8 mouse cellular contexts compared by ENCODE assay signal in the genomic region with DNA sequence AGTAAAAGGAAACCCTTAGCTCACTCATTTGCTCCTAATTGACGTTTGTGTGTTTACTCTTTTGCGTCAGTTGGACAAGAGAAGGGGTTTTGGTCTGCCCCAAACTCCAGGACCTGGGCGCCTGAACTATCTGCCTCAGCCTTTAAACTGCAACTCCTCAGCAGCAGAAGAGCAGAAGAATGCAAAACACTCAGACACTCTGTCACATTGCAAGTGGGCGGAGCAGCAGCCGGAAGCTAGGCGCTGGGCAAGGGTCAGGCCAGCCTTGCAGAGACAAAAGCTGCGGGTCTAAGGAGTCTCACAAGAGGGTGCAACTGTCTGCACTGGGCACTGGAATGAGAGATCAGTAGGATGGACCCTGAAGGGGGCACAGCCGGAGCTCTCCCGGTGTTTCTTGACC. TPM values are rescaled to one million over a fixed set of nuclear protein-coding genes. Genes with fewer than 3 reads are reported as not detected.
DNase-seq lines count a peak whose midpoint lies in the region; ATAC-seq and TF ChIP-seq lines count a peak whose summit lies in the region.

No protein-coding gene starts in this region.

- DNase-seq in hindbrain, embryonic 10.5 days (ENCODE audit: low spot score), result peak; percentile 66
- DNase-seq in embryo, embryonic 10 days (ENCODE audit: low spot score), result peak; percentile 88
- DNase-seq in kidney, postnatal 14 days, result peak; percentile 86
- no peak for DNase-seq in right cerebral cortex, adult 2 months (ENCODE audit: low spot score in 2 of 2)
- DNase-seq in left cerebral cortex, adult 2 months (ENCODE audit: extremely low spot score in 1 of 2, low spot score in 2 of 2), result no peak
- no peak for DNase-seq in gastrocnemius, postnatal 25 days

- peaks cover 51% of the 10 kb centered on the region for H3K4me1 ChIP-seq in hindbrain, embryonic 10.5 days (replicated peaks)
- H3K4me1 ChIP-seq in hindbrain, embryonic 16.5 days (ENCODE audit: control insufficient read depth, insufficient read depth, low read depth, low read length), result peaks cover 17% of the 10 kb centered on the region

- WGBS in hindbrain, embryonic 10.5 days, result 7% methylated on average over 9 of the region's 9 CpGs
- 14% methylated on average over 9 of the region's 9 CpGs for WGBS in hindbrain, embryonic 16.5 days

- no peak overlapping the region; the same call in 1 of the 2 replicates for H3K4me2 ChIP-seq in hindbrain, embryonic 16.5 days (ENCODE audit: low read length)

- H3K9ac ChIP-seq in hindbrain, embryonic 16.5 days (ENCODE audit: low read depth, low read length), result no peak overlapping the region

- H3K9me3 ChIP-seq in hindbrain, embryonic 10.5 days, result no peaks in the 10 kb centered on the region
- H3K9me3 ChIP-seq in hindbrain, embryonic 16.5 days (ENCODE audit: control insufficient read depth, low read length), result no peaks in the 10 kb centered on the region

- TF ChIP-seq CTCF in left cerebral cortex, adult 2 months (IDR thresholded peaks at IDR 0.05), result no peak

- peaks cover 9% of the 10 kb centered on the region; the same call in 1 of the 2 replicates for H3K27me3 ChIP-seq in hindbrain, embryonic 10.5 days (ENCODE audit: insufficient read depth, poor library complexity, severe bottlenecking)
- H3K27me3 ChIP-seq in hindbrain, embryonic 16.5 days (replicated peaks; ENCODE audit: control insufficient read depth, insufficient read depth, low read length), result peaks cover 3% of the 10 kb centered on the region; the same call in 1 of the 2 replicates

- intact Hi-C loops in left cerebral cortex, adult 2 months (cut with DNase I), result loop anchor here (5.0 kb wide), 1 partner anchor 52 kb away; no protein-coding TSS in a partner anchor

- no peak for ATAC-seq in hindbrain, embryonic 16.5 days
- ATAC-seq in megakaryocyte progenitor cell, adult 5-6 weeks (replicated peaks; ENCODE audit: poor library complexity), result peak; percentile 37; the same call in 1 of the 2 replicates

- H3K4me3 ChIP-seq in hindbrain, embryonic 10.5 days, result peak overlapping the region; percentile 88
- no peak overlapping the region for H3K4me3 ChIP-seq in hindbrain, embryonic 16.5 days (ENCODE audit: low read length)
- H3K4me3 ChIP-seq in left cerebral cortex, adult 2 months, result no peak overlapping the region

- H3K36me3 ChIP-seq in hindbrain, embryonic 10.5 days, result no peaks in the 10 kb centered on the region
- no peaks in the 10 kb centered on the region for H3K36me3 ChIP-seq in hindbrain, embryonic 16.5 days (ENCODE audit: control insufficient read depth, insufficient read depth, low read length)

- peak overlapping the region; percentile 73 for H3K27ac ChIP-seq in hindbrain, embryonic 10.5 days
- H3K27ac ChIP-seq in hindbrain, embryonic 16.5 days (ENCODE audit: low read depth, low read length), result no peak overlapping the region
- no peak overlapping the region for H3K27ac ChIP-seq in left cerebral cortex, adult 2 months

RNA-seq across cellular contexts. Expression of gene Plekha7, which starts 1.3 kb away (rescaled TPM):
- 20.8 and 22.1 TPM in 2 replicates for polyA plus RNA-seq in hindbrain, embryonic 10.5 days (2016; fragmentation: Nextera tagmentation; extraction: Ambion mirVana)
- 8.5 and 8.8 TPM in 2 replicates for polyA plus RNA-seq in hindbrain, embryonic 16.5 days (2015; fragmentation: Nextera tagmentation; extraction: Ambion mirVana)
- 0.12 and 0.62 TPM in 2 replicates for total RNA-seq in megakaryocyte progenitor cell, adult 5-6 weeks (2015)
- 0.42 and 0.88 TPM in 2 replicates for total RNA-seq in megakaryocyte progenitor cell, adult 5-6 weeks (2017)
- total RNA-seq in left cerebral cortex, adult 2 months (2021), result 10 to 100 TPM; 25.5 to 31.0 TPM
- 1 to 10 TPM; 1.4 to 1.7 TPM for total RNA-seq in gastrocnemius, postnatal 25 days (2021)

RNA-seq across cellular contexts. Expression of gene Rps13, which starts 24.5 kb away (rescaled TPM):
- polyA plus RNA-seq in hindbrain, embryonic 10.5 days (2016; fragmentation: Nextera tagmentation; extraction: Ambion mirVana), result 814 and 844 TPM in 2 replicates
- polyA plus RNA-seq in hindbrain, embryonic 16.5 days (2015; fragmentation: Nextera tagmentation; extraction: Ambion mirVana), result 381 and 423 TPM in 2 replicates
- 1,937 and 1,943 TPM in 2 replicates for total RNA-seq in megakaryocyte progenitor cell, adult 5-6 weeks (2015)
- total RNA-seq in megakaryocyte progenitor cell, adult 5-6 weeks (2017), result 3,821 and 3,826 TPM in 2 replicates
- total RNA-seq in left cerebral cortex, adult 2 months (2021), result 100 to 1,000 TPM; 168 to 210 TPM
- 100 to 1,000 TPM; 232 to 233 TPM for total RNA-seq in gastrocnemius, postnatal 25 days (2021)

Comparison
In these comparisons a context has a peak if more than half of its experiments do, and no peak if none do; other contexts are left out.
1. DNase-seq: peak in hindbrain, embryonic 10.5 days (single experiment), embryo, embryonic 10 days (single experiment) and kidney, postnatal 14 days (single experiment); none in right cerebral cortex, adult 2 months (0 of 2), left cerebral cortex, adult 2 months (0 of 2) and gastrocnemius, postnatal 25 days (single experiment).
2. RNA of gene Plekha7, which starts 1.3 kb away (total RNA-seq): 25.5 to 31.0 TPM in left cerebral cortex, adult 2 months; 1.4 to 1.7 TPM in gastrocnemius, postnatal 25 days and 0.12 to 0.88 TPM in megakaryocyte progenitor cell, adult 5-6 weeks; every median in the first group is over 4 times any median in the second.
3. RNA of gene Rps13, which starts 24.5 kb away (total RNA-seq): 1,937 to 3,826 TPM in megakaryocyte progenitor cell, adult 5-6 weeks; 232 to 233 TPM in gastrocnemius, postnatal 25 days and 168 to 210 TPM in left cerebral cortex, adult 2 months; every median in the first group is over 4 times any median in the second.